Mouse (Mus musculus): ENCODE data around the gene Itgb5. TPM values are rescaled to one million over a fixed set of nuclear protein-coding genes. Genes with fewer than 3 reads are reported as not detected.

Gene Itgb5
- polyA plus RNA-seq (2014; fragmentation: Illumina TruSeq; extraction: RNeasy Lipid Tissue Mini Kit (QIAGEN cat#74804)) = 161 TPM

DNA sequence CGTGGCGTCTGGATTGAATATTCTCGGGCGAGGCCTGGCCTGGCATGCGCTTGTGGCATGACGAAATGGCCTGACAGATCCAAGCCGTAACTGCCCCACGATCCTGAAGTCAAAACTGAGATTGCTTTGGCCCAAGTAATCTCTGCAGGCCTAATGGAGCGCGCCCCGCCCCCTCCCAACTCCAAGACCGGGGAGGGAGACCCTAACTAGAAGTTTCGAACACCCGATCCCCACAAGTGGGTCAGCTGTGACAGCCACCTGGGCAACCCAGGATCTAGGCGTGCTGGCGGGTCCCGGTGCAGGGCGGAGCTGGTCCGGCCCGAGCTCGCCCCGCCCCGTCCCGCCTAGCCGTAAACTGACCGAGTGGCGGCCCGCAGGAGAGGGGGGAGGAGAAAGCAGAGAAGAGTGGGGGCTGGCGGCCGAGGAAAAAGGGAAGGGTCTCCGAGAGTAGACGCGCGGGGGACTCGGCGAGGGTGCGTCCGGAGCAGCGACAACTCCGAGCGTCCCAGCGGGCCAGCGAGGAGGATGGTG lies at the start of gene Itgb5:
Gene Itgb5 (plus strand): TSS at position 365 of the 531 bp plus-strand sequence.

DNA sequence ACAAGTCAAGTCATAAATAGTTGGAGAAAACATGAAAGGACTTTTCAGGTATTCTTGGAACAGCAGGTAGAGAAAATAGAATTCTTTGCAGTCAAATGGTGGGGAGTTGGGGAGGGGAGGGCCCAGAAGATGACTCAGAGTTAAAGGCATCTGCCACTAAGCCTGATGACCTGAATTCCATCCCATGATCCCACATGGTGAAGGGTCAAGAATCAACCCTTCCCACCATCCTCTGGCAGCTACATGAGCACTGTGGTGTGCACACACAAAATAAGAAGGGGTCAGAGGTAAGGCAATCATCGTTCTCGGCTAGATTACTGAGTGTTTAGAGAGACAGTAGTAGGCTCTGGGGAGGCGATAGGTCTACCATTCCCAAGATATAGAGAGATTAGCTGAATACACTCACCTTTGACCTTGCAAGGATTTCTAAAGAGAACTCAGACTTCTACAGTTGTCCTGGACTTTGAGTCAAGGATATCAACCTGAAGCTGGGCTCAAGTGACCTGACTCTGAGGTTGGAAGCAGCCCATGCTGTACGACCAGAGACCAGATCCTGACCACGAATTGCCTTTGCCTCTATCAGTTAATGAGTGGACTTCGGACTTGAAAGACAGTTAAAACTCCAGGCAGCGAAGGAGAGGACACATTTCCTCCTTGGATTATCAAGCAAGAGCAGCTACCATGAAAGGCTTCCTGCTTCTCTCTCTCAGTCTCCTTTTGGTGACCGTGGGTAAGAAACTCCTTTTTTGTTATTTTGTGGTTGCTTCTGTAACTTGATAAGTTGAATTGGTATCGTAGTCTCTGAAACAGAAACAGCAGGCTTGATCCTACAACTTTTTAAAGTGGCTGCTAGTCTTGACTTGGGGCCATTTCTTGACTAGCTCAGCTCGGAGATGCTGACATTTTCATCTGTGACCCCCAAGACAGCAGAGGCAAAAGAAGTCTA lies 35.3 kb upstream of the Itgb5 start, which contains the start of gene Muc13:
Gene Muc13 (plus strand): TSS at position 192 of the 946 bp plus-strand sequence.

DNA sequence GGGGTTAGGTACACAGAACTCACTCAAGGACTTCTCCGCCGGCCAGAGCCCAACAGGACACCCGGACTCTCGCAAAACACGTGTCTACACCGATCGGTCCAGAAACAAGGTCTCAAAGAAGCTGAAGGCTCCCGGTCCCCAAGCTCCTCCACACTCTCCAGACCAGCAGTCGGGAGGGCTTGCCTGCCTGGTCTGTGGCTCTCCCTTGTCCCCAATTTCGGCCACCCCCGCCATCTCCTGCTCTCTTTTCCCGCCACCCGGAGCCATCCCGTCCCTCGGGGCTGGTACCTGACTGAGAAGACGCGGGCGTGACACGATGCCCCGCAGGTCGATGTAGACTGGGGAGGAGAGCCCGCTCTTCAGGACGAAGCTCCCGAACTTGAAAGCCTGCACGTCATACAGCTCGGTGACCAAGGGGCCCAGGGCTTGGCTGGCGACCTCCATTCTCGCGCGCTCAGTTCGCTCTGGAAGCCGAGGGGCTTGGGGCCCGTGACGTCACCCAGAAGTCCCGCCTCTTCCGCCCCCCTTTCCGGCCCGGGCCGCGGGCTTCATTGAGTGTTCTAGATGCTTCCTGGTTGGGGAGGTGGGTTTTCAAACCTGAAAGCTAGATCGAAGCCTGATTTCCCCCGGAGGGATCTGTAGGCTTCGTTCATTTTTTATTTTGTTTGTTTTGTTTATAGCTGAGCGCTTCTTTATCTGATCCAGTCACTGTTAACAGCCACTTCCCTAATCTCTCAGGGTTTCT lies 137.2 kb downstream of the Itgb5 start, which contains the start of gene Umps:
Gene Umps (minus strand): TSS at position 501 of the 745 bp plus-strand sequence.

Other genes starting within 250 kb of the Itgb5 start
- 88.2 TPM for gene Heg1, start 145.3 kb upstream of the Itgb5 start, polyA plus RNA-seq (2014; fragmentation: Illumina TruSeq; extraction: RNeasy Lipid Tissue Mini Kit (QIAGEN cat#74804))
- not detected for gene Muc13, start 35.6 kb upstream of the Itgb5 start, polyA plus RNA-seq (2014; fragmentation: Illumina TruSeq; extraction: RNeasy Lipid Tissue Mini Kit (QIAGEN cat#74804))
- gene Umps, start 137.4 kb downstream of the Itgb5 start, polyA plus RNA-seq (2014; fragmentation: Illumina TruSeq; extraction: RNeasy Lipid Tissue Mini Kit (QIAGEN cat#74804)) = 36.3 TPM

All from ovary, adult 10 weeks (tissue).